Mouse (Mus musculus) liver, adult (tissue): ENCODE results near the gene Arfgef2.

ENCODE experiments used
- GATA4 ChIP-seq: IDR thresholded peaks from 2 replicates; pipeline ENCODE4 v1.6.1; 2014; ENCODE audit warnings: mild to moderate bottlenecking, low read length; ENCODE audit not compliant: insufficient replicate concordance

Arfgef2 gene

DNA sequence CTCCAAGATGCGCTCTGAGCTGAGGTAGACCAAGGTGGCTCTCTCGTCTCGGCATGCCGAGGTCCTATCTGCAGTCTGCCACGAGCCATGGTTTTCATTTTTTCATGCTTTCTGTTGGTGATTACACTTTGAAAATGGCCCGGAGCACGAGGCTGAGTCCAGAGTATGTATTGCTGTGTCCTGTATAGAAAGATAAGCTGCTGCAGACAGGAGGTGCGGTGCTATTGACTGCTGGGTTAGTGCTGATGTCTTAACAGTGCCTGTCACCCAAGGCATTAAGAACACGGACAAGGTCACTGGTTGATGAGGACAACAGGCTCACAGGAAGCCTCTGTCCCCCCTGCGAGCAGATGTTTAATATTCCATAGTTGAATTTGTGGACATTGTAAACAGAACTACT is 65.5 kb downstream of the Arfgef2 start:
- TF ChIP-seq GATA4: no peak

- no peak for TF ChIP-seq GATA4
Observed at GRCm38 (mm10) chr2:166874675-166875280, 69.4 kb downstream of the Arfgef2 start.

- no peak for TF ChIP-seq GATA4
Observed at GRCm38 (mm10) chr2:166875561-166875960, 70.2 kb downstream of the Arfgef2 start.

DNA sequence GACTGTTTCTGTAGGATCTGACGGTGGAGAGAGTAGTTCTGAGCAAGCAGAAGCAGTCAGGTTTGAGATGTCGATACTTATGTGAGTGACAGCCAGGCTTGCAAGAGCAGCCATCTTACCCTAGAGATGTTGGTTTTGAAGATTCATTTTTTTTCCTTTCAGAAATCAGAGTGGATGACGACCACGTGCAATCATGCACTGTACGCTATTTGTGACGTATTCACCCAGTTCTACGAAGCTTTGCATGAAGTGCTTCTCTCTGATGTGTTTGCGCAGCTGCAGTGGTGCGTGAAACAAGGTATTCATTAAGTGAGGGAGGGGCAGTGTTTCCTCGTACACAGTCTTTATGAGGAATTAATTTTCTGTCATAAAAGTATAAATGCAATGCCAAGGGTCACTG is 70.9 kb downstream of the Arfgef2 start:
- TF ChIP-seq GATA4: no peak

- TF ChIP-seq GATA4: no peak
Observed at GRCm38 (mm10) chr2:166885066-166885465, 79.7 kb downstream of the Arfgef2 start.

- TF ChIP-seq GATA4: no peak
Observed at GRCm38 (mm10) chr2:166885619-166886018, 80.2 kb downstream of the Arfgef2 start.

GRCm38 (mm10) chr2:166886231-166886630 is 80.8 kb downstream of the Arfgef2 start:
- no peak for TF ChIP-seq GATA4

DNA sequence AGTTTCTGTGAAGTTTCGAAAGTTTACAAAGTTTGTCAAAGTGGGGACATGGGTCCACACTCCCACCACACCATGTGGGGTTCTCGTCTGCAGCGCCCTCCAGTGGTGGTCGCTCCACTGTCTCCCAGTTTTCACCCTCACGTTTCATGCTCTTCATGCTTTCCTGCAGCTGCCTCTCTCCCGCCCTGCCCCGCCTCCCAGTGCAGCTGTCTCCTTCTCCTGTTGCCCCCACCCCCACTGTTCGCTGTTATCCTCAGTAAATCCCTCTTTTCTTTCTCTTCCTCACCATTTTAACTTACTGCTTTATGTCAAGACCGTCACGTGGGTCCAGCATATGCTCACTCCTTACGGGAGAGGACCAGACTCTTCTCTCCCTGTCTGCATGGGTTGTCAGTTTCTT is 82.4 kb downstream of the Arfgef2 start:
- TF ChIP-seq GATA4: no peak

DNA sequence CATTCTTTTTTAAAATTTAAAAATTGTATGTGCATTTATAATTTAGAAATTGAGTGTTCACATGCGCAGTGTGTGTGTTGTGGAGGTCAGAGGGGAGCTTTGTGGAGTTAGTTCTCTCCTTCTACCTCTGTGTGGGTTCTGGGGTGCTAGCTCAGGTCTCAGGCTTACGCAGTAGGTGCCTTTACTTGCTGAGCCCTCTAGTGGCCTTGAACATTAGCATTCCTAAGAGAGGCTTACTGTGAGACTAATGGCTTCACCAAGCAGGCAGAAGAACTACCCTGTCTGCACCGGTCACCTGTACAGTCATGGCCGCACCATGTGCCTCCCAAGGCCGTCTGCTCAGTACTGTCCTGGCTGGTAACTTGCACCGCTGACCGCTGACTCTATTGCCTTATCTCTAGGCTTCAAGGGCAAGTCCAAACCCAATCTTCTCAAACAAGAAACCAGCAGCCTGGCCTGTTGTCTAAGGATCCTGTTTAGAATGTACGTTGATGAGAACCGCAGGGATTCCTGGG is 86.0 kb downstream of the Arfgef2 start:
- TF ChIP-seq GATA4: no peak

DNA sequence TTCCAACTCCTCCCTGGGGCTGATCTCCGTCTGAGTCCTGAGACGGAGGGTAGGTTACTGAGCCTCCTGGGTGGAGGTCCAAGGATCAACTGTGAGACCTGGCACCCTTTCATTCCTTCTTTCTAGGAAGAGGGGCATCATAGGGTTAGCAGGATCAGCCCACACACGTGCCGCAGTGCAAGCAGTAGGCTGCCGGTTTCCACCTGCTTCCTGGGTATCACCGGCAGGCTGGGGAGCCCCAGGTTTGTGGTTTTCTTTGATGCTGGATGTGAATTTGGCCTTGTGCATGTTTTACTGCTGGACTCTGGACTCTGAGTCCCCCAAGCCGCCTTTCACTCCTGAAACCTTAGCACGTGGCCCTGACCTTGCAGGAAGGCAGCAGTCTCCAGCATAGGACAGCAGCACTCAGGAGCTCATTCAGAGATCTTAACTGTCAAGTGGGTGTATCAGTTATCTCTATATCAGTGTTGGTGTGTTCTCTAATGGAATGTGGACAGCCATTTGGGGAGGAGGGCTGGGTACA is 86.8 kb downstream of the Arfgef2 start:
- TF ChIP-seq GATA4: no peak

GRCm38 (mm10) chr2:166893036-166893435 is 87.6 kb downstream of the Arfgef2 start:
- TF ChIP-seq GATA4: no peak

DNA sequence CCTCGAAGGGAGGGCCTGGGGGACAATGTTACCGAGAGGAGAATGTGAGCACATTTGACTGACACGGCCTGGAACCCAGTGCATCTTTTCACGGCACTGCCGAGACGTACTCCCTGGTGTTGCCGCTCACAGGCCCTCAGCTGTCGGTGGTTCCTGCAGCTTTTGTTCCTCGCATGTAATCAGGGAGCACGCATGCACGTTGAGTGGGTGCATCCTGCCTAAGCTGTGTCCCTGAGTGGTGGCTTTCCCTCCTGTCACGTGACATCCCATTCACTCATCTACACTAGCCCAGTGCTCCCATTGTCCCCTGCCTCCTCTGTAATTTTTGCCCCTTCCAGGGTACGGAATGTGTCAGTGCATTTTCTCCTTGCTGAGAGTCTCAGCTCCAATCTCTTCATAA is 91.0 kb downstream of the Arfgef2 start:
- TF ChIP-seq GATA4: no peak

GRCm38 (mm10) chr2:166896974-166897373 is 91.6 kb downstream of the Arfgef2 start:
- no peak for TF ChIP-seq GATA4

GRCm38 (mm10) chr2:166899161-166899560 is 93.8 kb downstream of the Arfgef2 start:
- TF ChIP-seq GATA4: no peak

- TF ChIP-seq GATA4: no peak
Observed at GRCm38 (mm10) chr2:166899746-166900145, 94.4 kb downstream of the Arfgef2 start.

DNA sequence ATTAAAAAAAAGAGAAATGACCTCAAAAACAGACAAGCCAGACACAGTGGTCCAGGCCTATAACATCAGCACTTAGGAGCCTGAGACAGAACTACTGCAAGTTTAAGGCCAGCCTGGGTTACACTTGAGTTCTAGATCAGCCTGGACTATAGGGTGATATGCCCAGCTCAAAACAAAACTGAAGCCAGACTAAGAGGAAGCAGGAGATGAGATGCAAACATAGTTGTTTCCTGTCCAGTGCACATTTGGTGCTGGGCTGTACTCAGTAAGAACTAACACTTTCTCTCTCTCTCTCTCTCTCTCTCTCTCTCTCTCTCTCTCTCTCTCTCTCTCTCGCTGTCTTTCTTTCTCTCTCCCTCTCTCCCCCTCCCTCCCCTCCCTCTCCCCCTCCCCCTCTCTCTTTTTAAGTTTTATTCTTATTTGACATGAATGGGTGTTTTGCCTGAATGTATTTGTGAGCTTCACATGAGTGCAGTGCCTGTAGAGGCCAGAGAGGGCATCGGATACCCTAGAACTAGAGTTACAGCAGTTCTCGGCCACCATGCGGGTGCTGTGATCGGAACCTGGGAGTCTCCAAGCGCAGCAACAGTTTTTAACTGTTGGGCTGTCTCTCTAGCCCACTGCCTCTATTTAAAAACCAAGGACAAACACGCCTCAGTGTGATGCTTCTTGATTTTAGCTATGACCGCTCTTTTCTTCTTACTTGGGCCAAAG is 95.6 kb downstream of the Arfgef2 start:
- no peak for TF ChIP-seq GATA4

DNA sequence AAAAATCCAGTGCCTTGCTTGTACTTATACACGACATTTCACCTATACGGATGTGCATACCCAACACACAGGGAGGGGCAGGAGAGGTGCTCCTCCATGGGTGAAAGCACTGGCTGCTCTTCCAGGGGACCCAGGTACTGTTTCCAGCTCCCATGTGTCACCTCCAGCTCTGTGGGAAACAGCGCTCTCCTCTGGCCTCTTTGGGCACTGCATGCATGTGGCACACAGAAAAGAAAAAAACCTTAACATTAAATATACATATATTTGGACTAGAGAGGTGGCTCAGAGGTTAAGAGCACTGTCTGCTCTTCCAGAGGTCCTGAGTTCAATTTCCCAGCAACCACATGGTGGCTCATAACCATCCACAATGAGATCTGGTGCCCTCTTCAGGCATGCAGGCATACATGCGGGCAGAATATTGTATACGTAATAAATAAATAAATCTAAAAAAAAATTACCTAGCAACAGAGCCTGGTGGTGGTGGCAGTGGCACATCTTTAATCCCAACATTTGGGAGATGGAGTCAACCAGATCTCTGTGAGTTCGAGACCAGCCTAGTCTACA is 98.4 kb downstream of the Arfgef2 start:
- no peak for TF ChIP-seq GATA4
